Mouse (Mus musculus) testis, adult 10 weeks (tissue): Measurements from ENCODE around the gene Srrm2. TPM values are rescaled to one million over a fixed set of nuclear protein-coding genes. Genes with fewer than 3 reads are reported as not detected.

Experiments used
- polyA plus RNA-seq: library from polyadenylated mRNA; stranded (reverse); fragments of 350-450 nt; fragmentation: Illumina TruSeq; extraction: RNeasy Lipid Tissue Mini Kit (QIAGEN cat#74804); gene quantifications from one replicate; pipeline ENCODE4 v1.2.3, GENCODE M21; 2014; ENCODE audit warnings: low read depth, low replicate concordance

Srrm2 gene
- 89.6 TPM for polyA plus RNA-seq

DNA sequence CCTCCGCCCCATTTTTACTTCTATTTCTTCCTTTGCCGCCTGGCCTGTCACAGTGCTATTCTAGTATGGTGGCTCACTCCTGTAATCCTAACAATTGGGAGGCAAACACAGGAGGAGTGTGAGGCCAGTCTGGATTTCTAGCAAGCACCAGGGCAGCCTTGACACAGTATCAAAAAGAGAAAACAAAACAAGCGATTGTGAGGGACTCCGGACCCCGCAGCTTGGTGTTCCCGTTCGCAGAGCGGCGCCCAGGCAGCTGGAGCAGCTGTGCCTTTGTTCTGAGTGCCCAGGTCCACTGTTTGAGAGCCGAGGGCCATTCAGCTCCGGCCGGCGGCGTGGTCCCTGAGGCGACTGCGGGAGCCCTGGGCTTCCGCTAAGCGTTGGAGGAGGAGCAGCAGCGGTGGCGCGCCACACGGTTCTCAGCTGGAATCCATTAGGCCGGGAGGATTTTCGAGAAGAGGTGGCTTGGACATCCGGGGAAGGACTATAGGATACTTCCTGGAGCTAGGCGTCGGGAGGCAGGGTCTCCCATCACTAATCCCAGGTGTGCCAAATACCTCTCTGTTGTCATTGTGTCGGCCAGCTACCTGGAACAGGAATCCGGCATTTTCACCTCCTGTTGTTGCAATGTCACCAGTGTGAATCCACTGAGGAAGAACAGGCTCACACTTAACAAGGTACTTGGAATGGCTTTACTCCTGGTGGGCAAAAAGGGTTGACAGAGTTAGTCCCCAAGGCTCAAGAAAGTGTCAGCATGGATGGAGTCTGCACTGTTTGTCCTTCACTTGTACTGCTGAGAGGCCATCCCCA lies at the start of gene Srrm2:
Srrm2 (plus strand) TSS at position 264 of the 810 bp plus-strand sequence.

DNA sequence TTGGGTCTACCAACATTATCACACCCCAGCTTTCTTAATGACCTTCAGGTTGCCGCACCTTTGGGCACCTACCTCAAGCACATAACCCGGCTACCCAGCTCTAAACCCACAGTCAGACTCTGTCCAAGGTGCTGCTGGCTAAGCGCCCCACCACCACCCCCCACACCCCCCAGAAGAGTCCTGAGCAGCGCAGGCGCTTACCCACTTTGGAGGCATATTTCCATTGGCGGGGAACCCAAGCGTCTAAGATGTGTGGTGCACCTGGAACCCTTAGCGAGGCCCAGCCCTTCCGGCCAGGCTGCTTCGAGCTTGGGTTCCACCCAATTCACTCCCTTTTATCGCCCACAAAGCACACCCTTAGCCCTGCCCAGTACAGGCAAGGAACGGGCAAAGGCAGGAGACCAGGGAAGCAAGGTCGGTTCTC lies 49.7 kb upstream of the Srrm2 start, which contains the start of gene Paqr4:
Paqr4 (minus strand) TSS at position 270 of the 424 bp plus-strand sequence.

DNA sequence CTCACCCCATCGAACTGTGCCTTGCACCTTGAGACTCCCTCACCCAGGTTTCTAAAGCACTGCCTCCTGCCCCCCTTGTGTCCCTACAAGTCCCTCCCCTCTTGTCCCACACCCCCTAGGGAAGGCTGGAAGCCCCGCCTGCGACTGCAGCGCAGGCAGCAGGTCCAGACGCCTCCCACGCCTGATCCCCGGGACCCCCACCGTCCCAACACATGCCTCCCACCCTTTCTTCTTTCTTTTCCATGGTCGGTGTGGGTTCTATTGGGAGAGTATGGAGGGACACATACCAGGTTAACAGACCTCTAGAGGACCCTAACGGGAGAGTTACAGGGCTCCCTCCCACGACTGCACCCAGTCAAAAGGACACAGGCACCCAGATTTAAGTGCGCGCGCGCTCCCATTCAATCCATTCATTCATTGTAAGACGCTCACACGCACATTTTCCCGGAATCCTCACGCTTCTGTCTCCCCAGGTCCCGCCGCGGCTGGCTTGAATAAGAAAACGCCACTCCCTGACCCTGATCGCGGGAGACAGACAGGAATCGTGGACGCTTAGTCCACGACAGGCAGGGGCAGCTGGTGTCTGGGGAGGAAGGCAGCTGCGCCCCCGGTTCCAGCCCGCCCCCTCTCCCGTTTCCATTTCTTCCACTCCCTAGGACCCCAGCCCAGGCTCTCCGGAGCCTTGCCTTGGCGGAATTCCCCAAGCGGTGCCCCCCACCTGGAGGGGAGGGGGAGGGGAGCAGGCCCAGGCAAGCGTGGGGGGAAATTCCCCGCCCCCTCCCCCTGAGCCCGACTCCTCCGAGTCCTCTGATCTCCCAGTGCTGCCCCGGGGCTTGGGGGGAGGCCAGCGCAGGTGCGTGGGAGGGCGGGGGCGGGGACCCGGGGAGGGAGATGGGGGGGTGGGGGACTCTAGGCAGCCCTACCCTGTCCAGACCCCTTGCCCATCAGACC lies 44.8 kb upstream of the Srrm2 start, which contains the start of gene Kremen2:
Kremen2 (minus strand) TSS at position 533 of the 951 bp plus-strand sequence.

DNA sequence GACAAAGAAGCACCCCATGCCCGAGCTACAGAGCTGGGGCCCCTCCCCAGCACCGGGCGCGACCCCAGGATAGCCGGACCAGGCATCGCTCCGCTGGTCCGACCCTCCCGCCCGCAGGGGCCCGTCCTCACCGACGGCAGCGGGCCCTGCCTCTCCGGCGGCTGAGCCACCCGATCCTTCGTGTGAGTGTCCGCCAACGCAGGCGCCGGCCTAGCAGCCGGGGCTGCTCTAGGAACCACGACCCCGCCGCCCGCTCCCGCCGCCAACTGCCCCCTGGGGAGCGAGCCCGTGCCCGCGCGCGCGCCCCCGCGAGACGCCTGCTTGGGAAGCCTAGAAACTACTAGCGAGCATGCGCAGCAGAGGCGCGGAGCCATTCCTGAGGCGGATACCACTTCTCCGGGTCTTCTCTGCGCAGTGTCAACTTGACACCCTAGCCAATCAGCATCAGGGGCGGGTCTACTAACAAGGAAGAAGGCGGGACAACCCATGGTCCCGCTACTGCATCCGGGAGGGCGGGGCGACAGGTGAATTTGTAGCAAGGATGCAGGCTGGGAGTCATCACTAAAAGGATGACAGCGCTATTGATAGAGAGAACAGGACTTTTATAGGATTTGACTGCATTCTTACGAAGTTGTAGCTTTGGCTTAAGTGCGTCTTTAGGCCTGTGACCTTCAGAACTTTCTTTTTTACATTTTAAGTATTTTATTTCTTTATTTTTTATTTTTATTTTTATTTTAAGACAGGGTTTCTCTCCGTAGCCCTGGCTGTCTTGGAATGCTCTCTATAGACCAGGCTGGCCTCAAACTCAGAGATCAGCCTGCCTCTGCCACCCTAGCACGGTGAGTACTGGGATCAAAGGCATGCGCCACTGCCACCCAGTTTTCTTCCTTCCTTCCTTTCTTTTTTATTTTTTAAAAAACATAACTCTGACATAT lies 18.8 kb upstream of the Srrm2 start, which contains the start of gene Flywch1:
Flywch1 (minus strand) TSS at position 319 of the 935 bp plus-strand sequence.

DNA sequence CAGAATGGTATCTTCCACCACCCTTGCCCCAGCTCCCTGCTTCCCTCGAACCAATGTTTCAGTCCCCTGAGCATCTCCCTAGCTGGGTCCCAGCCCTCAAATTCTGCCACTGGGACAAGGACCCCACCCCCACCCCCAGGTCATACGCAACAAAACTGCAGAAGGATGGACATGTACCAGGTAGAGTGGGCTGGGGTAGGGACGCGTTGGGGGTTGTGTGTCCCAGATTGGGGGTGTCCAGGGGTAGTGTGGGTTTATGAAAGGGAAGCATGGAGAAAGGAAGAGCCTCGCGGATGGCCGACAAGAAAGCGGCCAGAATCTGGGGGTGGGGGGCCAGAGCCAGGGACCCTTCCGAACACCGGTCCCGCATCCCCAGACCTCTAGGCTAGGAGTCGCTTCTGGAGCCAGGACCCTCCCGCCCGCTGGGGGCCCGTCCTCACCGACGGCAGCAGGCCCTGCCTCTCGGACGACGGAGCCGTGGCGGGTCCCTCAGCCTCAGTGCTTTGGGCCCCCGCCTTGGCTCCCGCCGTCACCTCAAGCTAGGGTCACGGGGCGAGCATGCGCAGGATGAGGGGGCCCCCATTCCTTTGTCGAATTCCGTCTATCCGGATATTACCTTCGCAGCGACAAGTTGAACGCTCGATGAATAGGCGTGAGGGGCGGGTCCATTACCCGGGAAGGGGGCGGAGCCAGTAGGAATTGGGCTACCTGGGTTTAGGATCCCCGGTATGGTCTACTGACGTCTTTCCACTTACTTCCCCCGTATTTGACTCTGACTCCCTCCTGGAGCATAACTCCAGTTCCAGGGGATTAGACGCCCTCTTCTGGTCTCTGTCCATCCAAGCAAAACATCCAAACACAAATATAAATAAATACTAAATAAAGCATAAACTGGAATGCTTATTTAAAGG lies 4.5 kb upstream of the Srrm2 start, which contains the start of gene Flywch2:
Flywch2 (minus strand) TSS at position 521 of the 911 bp plus-strand sequence.

DNA sequence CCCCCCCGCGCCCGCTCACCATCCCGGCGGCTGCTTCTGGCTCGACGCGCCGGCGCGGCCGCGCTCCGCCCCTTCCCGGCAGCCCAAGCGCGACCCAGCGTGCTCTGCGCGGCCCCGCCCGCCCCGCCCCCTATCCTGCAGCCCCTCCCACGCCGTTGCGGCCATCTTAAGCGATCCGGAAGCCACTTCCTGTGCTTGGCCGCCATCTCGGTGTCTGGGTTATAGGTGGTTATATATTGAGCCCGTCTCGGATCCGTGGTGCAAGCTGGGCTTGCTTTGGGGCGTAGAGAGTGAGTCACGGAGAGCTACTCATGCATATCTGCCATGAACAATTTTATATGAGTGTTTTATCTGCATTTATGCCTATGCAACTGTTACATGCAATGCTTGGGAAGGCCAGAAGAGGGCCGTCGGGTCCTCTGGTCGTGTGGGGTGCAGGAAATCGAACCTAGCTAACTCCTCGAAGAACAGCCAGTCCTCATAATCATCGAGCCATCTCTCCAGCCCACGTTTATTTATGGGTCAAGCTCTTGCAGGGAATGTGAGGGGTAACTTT lies 38.8 kb downstream of the Srrm2 start, which contains the start of gene Elob:
Elob (minus strand) TSS at position 73 of the 556 bp plus-strand sequence.

DNA sequence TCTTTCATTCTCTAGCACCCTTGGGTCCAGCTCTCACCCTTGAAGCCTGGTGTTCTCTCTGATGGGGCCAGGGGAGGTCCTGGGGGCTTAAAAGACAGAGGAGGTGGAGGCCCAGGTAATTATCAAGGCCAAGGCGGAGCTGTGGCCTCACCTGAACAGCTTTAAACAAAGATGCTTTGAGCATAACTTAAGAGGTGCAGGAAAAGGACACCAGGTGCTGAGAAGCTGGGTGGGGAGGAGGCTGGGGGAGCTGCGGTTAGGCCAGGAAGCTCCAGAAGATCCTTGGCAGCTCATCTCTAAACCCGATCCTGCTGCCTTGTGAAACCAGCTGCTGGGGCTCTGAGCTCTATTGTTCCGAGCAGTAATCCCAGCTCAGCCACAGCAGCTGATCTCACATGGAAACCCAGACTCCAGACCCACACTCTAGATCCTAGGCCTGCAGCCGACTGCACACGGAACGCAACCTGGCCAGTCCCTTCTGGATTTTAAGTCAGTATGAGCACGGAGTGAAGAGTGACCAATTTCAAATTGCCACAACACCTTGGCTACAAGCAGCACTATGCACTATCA lies 45.8 kb downstream of the Srrm2 start, which contains the start of gene Prss33:
Prss33 (minus strand) TSS at position 51 of the 570 bp plus-strand sequence.

DNA sequence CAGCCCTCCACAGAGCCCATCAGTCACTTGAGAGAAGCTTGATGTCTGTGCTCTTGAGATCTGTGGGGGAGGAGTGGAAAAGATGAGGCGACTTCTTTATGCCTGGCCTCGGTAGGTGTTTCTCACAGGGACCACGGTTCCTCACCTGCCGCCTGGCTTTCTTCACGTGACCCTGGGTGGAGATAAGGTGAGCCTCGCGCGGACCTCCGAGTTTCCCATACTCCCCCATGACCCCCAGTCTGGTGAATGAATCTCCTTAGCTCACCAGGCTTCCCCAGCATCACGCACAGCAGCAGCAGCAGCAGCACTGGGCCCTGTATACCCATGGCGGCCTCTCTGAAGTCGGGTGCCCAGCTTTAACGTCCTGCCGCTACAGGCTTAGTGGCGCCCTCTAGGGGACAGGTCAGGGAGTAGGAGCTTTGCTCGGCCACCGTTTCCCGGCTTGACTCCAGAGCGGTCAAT lies 53.5 kb downstream of the Srrm2 start, which contains the start of the genes Prss32 and Prss41:
Prss32 (plus strand) TSS at position 44 of the 462 bp plus-strand sequence.
Prss41 (minus strand) TSS at position 361 of the 462 bp plus-strand sequence.

DNA sequence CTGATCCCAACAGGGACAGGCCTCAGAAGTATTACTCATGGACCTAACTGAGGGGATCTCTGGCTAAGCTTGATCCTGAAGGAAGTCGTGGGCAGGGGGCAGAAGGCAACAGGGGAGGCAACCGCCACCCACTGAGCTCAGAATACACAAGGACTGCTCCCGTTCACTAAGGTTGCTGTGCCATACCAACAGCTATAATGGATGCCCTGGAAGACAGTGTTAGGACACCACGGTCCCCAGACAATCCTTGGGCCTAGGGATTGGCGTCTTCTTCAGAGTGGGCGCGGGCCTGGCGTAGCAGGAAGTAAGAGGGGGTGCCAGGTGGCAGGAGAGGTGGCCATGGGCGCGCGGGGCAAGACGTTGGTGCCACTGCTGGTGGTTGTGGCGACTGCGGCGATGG lies 77.4 kb downstream of the Srrm2 start, which contains the start of gene Prss21:
Prss21 (plus strand) TSS at position 301 of the 400 bp plus-strand sequence.

Other genes with a start within 250 kb of the Srrm2 start
- gene Zfp213, start 226.3 kb upstream of the Srrm2 start, polyA plus RNA-seq: 0.14 TPM
- 2.5 TPM for gene Zfp13, start 191.0 kb upstream of the Srrm2 start, polyA plus RNA-seq
- gene Zscan10, start 189.7 kb upstream of the Srrm2 start, polyA plus RNA-seq: 0.41 TPM
- 0.14 TPM for gene Mmp25, start 145.3 kb upstream of the Srrm2 start, polyA plus RNA-seq
- gene Bicdl2, start 130.0 kb upstream of the Srrm2 start, polyA plus RNA-seq: not detected
- gene Hcfc1r1, start 116.9 kb upstream of the Srrm2 start, polyA plus RNA-seq: 3.5 TPM
- gene Thoc6, start 116.7 kb upstream of the Srrm2 start, polyA plus RNA-seq: 1.3 TPM
- not detected for gene Tnfrsf12a, start 113.1 kb upstream of the Srrm2 start, polyA plus RNA-seq
- not detected for gene Cldn6, start 111.3 kb upstream of the Srrm2 start, polyA plus RNA-seq
- gene Cldn9, start 106.5 kb upstream of the Srrm2 start, polyA plus RNA-seq: not detected
- gene 1520401A03Rik, start 67.7 kb upstream of the Srrm2 start, polyA plus RNA-seq: 0.87 TPM
- gene Pkmyt1, start 64.2 kb upstream of the Srrm2 start, polyA plus RNA-seq: 1.9 TPM
- gene Paqr4, start 49.7 kb upstream of the Srrm2 start, polyA plus RNA-seq: not detected
- gene Kremen2, start 44.7 kb upstream of the Srrm2 start, polyA plus RNA-seq: not detected
- gene Flywch1, start 18.9 kb upstream of the Srrm2 start, polyA plus RNA-seq: 7.3 TPM
- 1.9 TPM for gene Flywch2, start 4.5 kb upstream of the Srrm2 start, polyA plus RNA-seq
- 40.8 TPM for gene Elob, start 38.6 kb downstream of the Srrm2 start, polyA plus RNA-seq
- not detected for gene Prss33, start 45.5 kb downstream of the Srrm2 start, polyA plus RNA-seq
- not detected for gene Prss32, start 53.3 kb downstream of the Srrm2 start, polyA plus RNA-seq
- 2.3 TPM for gene Prss41, start 53.6 kb downstream of the Srrm2 start, polyA plus RNA-seq
- 34.8 TPM for gene Prss21, start 77.5 kb downstream of the Srrm2 start, polyA plus RNA-seq
- gene Dcpp1, start 90.3 kb downstream of the Srrm2 start, polyA plus RNA-seq: not detected
- not detected for gene Dcpp2, start 90.3 kb downstream of the Srrm2 start, polyA plus RNA-seq
- gene Dcpp3, start 126.9 kb downstream of the Srrm2 start, polyA plus RNA-seq: not detected
- not detected for gene Sbp, start 151.1 kb downstream of the Srrm2 start, polyA plus RNA-seq
- not detected for gene Sbpl, start 164.7 kb downstream of the Srrm2 start, polyA plus RNA-seq
- gene Prss30, start 190.0 kb downstream of the Srrm2 start, polyA plus RNA-seq: not detected
- not detected for gene Prss22, start 207.6 kb downstream of the Srrm2 start, polyA plus RNA-seq
- gene Prss27, start 247.6 kb downstream of the Srrm2 start, polyA plus RNA-seq: not detected